Mouse (Mus musculus) bone marrow macrophage, adult 2 months (primary cell): ENCODE measurements around the gene Ppan.

ENCODE experiments used
- CTCF ChIP-seq: IDR thresholded peaks from 2 replicates; pipeline ENCODE4 v1.5.1; 2012; ENCODE audit warnings: low read depth, mild to moderate bottlenecking, low read length, moderate library complexity
- POLR2A ChIP-seq: IDR thresholded peaks from 2 replicates; pipeline ENCODE4 v1.6.1; 2012; ENCODE audit warnings: mild to moderate bottlenecking, low read depth, low read length, borderline replicate concordance

- TF ChIP-seq POLR2A (no peak), CTCF (no peak)
Measured at GRCm38 (mm10) chr9:20868448-20869001, 19.4 kb upstream of the Ppan start, which contains the start of gene A230050P20Rik.
